Mouse (Mus musculus) neutrophil, adult 5-6 weeks (primary cell): ENCODE measurements at regions not wholly inside any gene's neighbourhood (a gene's known extent, or its start where the extent isn't known, plus 50 kb on each side); places are given as distances from the start of the nearest gene placed in this dataset.

ENCODE experiments used
- ATAC-seq: fragments of 151-379, 151-347 bp; 2 replicates; pipeline ENCODE4 v1.8.0; 2017; ENCODE audit warnings: mild to moderate bottlenecking, moderate TSS enrichment; ENCODE audit not compliant: insufficient number of reproducible peaks, poor library complexity, low FRiP score, severe bottlenecking; ENCODE audit errors: extremely low read depth

DNA sequence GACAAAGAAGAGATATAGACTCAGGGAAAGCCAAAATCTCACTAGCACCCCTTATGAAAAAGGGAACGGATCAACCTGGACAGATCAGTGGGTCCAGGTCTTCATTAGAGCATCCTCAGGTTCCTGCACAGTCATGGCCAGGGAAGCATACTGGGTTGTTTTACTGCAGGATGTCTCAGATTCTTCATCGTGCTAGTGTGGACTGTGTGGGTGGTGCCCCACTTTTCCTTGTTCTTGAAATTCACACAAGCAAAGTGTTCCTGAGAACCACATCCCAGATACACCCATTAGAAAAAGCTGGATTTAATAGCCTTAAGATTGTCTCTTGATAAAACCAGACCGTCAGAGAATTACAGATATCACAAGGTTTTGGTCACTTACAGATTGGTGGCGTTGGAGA, 107.1 kb downstream of the 2410131K14Rik start:
- no peak for ATAC-seq

DNA sequence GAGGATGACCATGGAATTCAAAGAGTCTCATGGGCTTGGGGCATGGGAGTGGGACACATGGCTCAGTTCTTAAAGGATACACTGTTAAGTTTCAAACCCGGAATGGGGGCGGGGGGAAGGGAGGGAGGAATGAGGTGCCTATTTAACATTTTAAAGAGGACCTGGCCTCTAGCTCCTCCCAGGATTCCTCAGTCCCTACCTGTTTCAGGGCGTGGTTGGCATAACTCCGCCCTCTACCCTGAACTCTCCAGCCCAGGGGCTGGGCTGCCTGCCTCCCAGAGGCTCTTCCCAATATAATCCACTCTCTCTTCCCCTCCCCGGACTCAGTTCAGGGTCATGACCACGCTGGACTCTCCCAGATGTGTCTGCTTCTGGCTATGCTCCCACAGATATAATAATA, 108.0 kb downstream of the 2410131K14Rik start:
- ATAC-seq = no peak

DNA sequence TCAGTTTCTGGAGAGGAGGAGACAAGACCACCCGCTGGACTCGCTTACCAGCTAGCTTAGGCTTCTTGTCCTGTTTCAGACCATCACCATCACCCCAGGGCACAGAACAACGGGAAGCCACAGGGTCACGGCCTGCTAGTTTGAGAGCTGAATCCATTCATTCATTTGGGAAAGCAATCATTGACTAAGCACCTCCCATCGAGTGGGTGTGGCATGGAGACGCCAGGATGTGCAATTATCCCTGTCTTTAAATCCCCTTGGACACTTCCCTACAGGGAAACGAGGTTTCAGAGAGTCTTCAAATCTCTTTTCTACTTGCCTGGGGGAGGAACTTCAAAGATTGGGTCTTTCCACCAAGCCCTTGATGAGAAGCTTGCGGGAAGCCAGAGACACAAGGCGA, 108.7 kb downstream of the 2410131K14Rik start:
- no peak for ATAC-seq

DNA sequence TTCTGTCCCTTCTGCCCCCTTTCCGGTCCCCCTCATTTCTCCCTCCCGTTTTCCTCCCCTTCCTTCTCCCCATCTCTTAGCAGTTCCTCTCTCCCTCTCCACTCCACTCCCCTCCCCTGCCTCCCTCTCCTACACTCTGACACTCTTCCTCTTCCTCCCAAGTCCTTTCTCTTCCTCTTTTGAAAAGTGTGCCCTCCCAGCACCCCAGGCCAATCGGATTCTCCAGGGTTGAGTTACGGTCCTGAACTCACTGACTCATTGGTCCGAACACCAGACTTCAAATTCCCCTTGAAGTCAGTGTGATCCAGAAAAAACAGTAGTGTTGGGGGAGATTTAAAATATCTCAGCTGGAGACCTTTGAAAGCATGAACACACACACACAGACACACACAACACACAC, 109.1 kb downstream of the 2410131K14Rik start:
- 0 out of 2 replicates have a peak, but pooled peaks have one; percentile 25 for ATAC-seq

DNA sequence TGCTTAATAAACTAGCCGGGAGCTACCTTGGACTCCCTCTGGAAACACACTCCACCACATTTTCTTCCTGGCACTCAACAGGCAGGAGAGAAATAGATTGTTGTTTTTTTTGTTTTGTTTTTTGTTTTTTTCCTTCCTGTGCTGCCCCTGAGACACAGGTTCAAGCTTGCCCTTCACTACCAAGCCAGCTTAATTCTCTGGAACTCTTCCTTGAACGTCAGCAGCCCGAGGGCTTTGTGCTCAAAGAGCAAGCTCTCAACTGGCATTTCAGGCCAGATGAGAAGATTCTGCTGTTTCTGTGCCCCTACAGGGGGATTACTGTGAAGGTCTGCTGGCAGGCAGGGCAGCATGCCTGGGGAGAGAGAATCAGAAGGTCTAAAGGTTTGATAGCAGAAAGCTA, 109.8 kb downstream of the 2410131K14Rik start:
- no peak for ATAC-seq

DNA sequence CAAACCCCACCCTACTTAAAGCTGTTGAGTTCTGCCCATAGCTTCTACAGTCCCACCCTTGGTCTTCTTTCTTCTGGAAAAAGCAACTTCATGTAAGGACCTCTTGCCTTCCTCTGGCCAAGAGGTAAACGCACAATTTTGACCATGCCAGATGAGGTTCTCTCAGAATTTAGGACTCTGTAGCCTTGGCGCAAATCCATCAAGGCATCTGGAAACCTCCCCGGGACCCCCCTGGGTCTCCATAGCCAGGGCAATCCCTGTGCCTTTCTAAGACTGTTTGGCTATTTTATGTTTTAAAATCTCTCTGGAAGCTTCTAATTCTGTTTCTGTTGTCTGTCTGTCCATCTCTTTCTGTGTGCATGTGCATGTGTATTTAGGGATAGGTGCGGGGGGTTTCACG, 110.3 kb downstream of the 2410131K14Rik start:
- ATAC-seq = no peak

DNA sequence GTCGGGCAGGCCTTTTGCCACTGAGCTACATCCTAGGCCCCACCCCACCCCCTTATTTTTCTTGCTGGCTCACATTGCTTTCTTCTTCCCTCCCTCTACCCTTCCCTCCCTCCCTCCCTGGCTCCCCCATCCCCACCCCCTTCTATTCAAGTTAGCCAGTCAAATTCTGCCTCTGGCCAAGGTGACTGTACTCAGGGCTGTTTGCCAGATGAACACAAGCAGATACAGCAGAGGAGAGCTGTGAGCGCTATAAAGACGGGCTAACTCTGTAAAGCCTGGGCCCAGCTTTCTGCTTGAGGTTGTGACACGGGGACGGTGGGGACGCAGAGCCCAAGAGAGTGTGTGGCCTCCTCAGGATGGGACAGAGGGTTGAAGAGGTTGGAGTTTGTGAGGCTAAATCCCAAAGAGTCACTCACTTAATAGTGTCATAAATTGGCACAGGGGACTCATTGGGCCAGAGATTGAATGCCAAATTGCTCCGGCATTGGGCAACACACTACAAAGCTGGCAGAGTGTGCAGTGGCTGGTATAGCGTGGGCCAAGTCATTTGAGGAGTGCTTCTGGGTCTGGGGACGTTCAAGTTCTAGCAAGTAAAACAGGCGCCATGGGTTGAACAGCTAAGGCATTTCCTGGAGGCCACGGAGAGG, 110.8 kb downstream of the 2410131K14Rik start:
- no peak for ATAC-seq

DNA sequence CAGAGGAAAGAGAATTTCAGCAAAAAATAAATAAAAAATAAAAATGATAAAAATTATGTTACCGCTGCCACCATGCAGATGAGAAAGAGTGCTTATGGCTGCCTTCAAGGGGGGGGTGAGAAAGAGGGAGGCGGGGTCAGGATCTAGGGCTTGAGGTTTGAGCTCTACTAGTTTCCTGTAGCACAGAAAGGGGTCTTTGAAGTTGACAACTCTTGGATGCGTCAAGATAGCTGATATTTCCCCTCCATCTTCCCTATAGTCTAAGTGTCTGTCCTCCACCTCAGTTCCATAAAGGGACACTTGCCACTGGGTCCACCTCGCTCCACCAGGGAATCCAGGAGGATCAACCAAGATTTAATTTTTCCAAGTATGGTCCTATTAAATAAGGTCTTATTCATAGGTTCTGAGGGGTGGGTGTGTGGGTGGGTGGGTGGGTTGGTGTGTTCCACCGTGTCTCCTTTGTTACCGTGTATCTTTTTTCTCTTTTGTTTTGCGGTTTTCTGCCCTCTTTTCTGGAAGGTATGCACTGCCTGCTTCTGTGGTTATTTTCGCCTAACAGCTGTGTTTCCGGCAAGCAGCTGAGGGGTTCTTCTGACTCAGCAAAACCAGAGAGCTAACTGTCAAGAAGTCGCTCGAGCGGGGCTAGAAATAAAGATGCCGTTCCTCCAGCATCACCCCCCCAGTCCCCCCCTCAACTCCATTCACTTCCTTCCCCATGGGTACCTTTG, 114.8 kb downstream of the 2410131K14Rik start:
- peak; percentile 57 for ATAC-seq

DNA sequence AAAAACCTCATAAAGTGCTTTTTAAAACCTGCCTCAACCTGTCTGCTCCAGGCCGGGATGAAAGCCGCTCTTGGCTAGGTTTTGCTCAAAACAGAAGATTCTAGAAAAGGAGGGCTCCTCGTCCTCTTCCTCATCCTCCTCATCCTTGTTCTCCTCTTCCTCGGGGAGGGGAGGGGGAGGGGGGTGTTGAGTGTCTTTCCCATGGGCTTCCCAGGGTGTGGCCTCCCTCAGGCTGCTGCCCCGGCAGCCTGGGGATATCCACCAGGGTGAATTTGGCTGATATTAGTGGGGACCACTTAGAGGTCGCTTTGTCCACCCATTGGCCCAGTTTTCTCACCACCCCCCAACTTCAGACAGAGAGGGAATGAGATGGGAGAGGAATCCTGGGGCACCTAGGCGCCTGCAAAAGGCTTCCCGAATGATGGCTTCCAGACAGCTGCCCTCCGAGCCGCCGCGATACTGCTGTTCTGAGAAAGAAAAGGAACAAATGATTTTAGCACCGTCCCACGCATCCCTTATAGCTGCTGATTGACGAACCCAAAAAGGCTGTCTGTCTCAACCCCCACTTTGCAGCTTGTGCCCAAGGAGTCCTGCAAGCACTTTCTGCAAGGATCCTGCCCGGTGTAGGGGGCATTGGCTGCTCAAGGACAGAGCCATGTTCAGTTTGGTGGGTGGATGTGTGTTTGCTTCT, 115.5 kb downstream of the 2410131K14Rik start:
- ATAC-seq = no peak

DNA sequence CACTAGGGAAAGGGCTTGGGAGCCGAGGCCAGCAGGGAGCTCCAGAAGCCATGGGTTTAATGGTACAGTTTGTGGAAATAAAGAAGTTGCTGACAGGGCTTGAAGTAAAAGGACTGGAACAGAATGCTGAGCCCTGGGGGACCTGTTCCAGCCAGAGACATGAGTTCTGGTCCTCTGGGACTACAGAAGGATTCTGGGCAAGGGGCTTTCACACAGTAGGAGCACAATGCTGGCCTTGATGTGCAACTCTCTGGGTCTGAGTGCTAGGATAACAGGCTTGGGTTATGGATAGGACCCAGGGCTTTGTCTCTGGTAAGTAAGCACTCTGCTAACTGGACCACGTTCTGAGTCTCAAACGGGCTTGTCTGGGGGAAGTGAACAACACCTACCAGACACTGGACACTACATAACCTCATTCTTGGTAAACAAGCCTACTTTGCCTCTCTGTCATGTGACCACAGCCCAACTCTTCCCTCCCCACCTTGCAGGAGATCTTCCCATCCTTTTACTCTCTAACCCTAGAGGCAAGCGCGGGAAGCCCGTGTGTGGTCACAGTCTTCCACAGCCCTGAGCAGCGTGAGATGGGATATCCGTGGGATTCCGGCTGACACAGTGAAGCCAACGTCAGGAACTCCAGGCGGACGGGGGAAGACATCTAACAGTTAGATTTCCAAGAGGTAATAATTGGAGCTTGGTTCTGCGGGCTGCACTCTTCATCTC, 116.3 kb downstream of the 2410131K14Rik start:
- ATAC-seq = no peak

DNA sequence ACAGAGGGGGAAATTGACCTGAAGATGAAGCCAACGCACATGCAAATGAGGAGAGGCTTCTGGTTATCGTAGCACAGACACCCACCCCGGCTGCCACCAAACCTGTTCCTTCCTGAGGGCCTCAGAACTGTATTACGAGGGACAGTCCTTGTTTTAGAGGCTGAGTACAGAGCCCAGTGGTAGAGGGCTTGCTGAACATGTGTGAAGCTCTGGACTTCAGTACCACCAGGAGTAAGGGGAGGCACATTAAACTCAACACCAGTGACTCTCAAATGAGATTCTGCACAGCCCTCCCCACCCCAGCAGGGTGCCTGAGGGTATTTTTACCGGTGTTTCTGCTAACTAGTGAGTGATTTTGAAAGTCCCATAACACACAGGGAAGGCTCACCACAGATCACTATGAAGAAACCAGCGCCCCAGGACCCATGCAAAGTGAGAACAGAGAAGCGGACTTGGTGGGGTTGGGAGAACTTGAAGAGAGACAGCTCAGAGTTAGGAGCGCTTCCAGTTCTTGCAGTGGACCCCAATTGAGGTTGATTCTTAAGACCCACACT, 116.9 kb downstream of the 2410131K14Rik start:
- ATAC-seq = no peak

DNA sequence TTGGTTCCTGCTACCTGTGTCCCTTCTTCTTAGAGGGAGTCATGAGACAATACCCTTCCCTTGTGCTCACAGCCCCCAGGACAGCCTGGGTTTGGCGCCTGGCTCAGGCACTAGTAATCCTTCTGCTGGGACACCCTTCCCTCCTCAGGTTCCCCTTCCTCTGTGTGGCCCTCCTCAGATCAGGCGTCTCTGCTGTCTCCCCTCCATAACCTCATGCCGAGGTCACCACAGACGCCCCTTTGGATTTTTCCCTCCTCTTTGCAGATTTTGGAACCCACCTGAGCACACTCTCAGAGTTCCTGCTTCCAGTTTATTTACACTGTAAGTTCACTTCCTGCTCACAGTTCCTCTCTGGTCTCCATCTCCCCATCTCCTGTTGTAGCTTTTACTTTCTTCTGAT, 117.7 kb downstream of the 2410131K14Rik start:
- no peak for ATAC-seq

DNA sequence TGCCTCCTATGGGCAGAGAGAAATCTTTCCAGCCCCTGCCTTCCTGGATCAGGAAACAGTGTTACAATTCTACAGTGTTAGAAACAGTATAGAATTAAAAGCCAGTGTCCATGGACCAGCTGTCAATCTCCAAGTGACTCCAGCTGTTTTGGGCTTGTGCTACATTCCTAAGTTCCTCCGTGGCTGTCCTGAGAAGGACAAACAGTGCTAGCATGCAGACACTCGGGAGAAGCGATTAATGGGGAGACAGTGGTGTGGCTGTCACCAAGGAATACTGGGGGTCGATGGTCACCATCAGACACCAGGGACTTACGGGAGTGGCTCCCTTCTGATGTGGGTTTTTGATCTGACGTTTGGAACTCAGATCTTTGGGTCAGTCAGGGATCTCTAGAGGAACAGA, 118.1 kb downstream of the 2410131K14Rik start:
- ATAC-seq = no peak

DNA sequence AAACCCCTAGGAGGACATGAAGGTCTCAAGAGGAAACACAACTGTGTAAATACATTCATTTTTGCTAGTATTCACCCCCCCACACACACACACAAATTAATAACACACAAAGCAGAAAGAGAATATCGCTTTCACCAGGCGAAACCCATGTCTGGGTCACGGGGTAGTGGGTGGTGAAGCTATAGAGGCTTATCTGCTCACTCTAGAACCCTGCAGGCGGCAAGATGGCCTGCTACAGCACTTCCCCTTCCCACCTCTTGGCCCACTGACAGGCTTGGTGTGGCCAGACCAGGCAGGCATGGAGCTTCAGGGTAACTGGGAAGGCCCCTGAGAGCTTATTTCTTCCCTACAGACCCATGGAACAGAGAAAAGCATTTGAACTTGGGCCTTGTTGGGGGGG, 119.6 kb downstream of the 2410131K14Rik start:
- no peak for ATAC-seq

DNA sequence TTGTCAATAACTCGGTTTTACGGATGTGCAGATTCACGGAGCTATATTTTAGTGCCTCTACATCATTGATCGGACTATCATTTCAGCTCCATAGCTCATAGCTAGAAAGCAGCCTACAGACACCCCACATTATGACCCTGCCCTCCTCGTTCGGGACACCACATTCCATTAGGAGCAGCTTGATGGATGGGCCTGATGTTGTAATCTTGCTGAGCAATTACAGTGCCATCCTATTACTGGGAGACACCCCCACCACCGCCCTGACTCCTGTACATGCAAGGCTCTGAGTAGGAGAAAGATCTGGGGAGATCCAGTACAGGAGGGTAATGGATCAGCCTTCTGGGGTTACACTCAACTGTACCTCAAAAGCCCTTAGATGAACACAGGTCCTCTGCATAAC, 120.2 kb downstream of the 2410131K14Rik start:
- no peak for ATAC-seq

DNA sequence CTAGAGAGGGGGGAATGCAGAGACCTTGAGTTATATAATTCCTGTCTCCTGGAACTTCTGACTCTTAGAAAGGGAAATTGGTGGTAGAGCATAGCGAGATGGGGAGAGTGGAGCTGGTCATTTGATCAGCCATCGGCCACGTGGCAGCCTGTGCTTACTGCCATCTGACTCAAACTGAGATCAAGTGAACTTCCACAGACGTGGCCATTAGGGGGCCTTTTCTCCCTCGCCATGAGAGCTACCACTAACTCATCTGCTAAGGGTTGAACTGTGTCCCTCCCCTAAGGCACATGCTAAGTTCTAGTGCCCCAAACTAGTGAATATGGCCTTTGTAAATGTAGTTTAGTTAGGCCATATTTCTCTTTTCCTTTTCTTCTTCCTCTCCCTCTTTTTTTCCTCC, 120.6 kb downstream of the 2410131K14Rik start:
- no peak for ATAC-seq

DNA sequence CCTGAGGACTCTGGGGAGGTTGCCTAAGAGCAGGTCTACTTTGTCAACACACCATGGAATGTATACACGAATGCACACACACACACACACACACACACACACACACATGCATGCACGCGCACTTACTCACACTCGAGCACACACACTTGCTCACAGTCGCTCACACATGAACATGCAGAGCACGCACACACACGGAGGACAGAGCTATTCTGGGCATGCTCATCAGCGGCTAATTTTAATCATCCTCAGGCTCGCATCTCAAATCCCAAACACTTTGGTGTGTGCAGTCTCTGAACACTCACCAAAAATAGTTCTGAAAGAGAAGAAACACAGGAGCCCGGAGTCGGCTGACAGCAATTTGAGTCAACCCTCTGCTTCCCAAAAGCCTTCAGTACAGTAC, 122.0 kb downstream of the 2410131K14Rik start:
- no peak for ATAC-seq

DNA sequence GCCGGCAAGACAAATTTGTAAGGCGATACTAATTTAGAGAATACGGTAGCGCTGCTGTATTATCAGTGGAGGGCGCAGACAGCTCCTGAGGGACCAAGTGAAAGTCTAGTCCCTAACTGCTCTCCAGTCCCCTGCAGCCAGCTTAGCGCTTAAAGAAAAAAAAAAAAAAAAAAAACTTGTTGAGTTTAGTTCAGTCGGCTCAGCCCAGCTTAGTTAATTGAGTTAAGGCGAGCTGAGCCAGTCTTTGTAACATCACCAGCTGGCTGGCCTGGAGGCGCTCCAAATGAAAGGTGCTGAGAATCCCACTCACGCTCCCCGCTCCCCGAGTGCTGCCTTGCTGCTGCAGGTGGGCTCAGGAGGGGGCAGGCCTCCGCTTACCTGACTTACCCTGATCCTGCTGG, 128.6 kb downstream of the 2410131K14Rik start:
- ATAC-seq = no peak

DNA sequence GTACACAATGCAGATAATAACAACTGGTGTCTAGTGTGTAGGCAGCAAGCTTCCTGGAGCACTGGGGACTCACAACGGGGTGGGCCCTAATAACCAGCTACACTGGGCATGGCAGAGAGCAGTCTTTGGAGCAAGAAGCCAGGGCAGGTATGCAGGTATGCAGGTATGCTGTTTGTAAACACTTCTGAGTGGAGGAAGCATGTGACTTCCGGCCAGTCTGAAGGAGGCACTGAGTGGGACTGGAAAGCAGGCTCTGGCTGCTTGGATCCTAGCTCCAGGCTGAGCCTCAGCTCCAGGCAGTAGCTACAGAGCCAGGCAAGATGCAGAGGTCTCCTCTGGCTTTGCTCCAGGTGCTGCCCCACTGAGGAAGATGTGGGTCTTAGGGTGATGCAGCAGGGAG, 129.9 kb downstream of the 2410131K14Rik start:
- no peak for ATAC-seq
